Mouse (Mus musculus) cerebellum, postnatal 25 days (tissue): Measurements from ENCODE around the gene Eya2.
"Not testable (repeated sequence)": the region's sequence is repeated elsewhere in the genome, so short reads cannot be mapped to it uniquely, and the experiment has no call there.

ENCODE experiments used
- DNase-seq, 2 experiments: peaks; one replicate each; pipeline ENCODE4 v3.0.0; 2021; ENCODE audit warnings: mixed read lengths in 2 of 2

The Eya2 gene

DNA sequence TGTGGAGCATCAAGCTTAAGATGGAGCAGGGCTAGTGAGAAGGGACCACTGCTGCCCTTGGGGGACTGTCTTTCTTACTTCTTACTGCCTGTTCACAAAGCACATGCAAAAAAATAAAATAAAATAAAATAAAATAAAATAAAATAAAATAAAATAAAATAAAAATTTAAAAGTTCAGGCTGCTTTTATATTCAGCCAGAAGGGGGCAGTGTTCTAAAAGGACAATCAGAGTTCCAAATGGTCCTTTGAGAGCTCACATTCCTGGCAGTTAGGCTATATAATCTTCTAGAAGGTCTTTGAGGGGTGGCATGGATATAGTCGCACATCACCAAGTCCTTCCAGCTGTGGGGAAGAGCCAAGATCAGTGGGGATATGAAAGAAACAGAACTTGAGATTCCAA, 191.6 kb downstream of the Eya2 start:
- DNase-seq, result no peak

DNA sequence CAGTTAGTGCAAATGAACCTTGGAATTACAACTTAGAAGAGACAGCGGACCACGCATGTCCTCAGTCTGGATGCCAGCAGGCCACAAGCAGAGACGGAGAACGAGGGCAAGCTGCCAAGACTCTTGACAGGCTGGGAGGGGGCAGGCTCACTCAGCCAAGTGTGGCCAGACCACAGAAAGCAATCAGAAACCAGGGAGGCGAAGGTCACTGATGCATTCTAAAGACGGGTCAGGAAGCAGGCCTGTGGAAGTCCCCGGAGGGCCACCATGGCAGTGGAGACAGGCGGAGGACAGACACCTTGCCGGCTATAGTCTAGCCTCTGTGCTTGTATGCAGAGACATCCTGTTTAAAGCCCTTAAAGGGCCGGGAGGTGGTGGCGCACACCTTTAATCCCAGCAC, 193.2 kb downstream of the Eya2 start:
- peak; percentile 92 to 96 for DNase-seq

DNA sequence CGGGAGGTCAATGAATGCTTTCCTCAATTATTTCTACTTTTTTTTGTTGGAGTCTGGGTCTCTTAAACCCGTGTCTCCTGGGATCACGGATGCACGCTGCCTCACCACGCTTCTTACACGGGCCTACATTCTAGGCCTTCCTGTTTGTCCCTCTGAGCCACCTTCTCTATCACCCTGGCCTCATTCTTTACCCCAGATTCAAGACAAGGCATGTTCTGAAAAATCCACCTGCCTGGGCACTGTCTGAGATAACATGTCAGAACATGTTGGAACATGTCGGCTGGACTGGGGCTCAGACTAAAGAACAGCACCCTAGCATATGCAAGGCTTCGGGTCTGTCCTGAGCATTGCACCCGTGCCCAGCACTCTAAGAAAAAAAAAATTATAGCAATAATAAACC, 194.0 kb downstream of the Eya2 start:
- DNase-seq, result no peak

DNA sequence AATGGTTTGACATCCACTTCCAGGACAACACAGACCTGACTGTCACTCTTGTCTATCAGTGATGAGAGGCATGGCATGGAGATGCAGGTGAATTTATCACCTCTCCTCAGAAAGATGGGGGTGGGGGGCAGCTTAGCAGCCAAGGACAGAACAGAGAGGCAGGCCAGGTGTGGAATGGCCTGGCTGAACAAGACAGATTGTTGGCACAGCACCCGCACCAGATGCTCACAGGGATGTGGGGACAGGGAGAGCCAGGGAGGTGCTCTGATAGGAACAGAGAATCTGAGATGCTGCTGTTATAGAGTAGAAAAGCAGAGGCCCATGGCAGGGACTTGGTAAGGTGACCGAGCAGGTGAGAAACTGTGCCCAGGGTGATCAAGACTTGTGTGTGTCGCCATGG, 194.8 kb downstream of the Eya2 start:
- no peak for DNase-seq

DNA sequence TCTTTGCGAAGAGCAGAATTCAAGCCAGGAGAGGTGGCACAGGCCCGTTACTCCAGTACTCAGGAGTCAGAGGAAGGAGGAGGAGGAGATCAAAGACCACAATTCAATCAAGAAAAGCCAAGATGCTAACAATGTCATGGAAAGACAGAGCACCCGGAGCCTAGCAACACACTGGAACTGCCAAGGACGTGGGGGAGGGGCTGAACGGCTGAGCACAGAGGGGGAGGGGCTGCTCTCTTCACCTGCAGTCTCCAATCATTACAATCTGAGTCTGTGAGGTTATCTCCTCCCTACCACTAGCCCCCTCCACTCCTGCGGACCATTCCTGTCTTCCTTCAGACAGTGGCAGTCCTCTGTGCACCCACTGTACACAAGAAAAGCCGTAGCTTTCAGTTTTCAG, 196.2 kb downstream of the Eya2 start:
- DNase-seq, result peak in 1 of 2 experiments; percentile 44

DNA sequence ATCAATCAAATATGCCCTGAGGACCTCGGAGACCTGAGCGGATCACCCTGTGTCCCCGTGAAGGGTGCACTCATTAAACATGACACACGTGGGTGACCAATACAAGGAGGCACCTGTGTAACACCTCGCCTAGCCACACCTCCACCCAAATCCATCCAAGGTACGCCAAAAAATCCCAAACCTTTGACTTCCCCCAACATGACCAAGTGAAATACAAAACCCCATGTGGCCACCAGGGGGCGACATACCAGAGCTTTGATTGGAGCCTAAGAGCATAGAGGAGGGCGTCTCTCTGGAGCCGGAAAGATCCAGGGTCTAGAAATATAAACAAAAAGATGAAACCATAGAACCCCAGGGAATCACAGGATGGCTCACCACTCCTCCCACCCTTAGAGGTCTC, 196.8 kb downstream of the Eya2 start:
- DNase-seq, result peak; percentile 65 to 78

DNA sequence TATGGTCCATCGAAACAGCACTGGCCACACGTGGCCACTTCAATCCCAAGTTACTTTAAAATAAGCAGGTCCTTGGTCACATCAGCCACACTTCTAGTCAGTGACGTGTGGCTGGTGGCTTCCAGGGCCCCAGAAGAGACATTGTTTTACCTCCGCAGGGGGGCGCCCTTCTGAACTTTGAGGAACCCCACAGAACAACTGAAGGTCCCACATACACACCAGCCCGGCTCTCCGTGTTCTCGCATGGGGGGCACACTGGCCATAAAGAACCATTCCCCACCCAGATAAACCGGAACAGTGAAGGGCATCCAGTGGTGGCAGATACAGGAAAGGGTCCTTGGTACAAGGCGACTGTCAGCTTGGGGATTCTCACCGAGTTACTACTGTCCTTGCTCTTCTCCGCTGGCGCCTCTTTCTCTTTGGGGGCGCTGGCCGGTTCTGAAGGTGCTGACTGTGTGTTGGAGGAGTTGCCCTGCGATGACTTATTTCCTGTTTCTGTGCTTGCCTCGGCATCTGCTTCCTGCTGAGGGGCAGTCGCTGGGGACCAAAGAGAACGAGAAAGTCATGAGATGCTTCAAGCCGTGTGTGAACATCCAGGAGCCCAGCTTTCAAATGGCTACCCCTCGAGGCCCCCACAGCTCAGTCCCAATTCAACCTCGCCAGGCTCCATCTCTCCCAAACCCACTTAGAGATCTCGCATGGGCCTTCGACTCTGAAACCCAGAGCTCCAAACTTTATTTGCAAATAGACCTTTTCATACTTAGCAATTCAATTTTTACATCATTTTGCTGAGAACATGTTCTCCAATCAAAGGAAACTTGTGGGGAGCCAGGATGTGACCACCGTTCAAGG, 197.8 kb downstream of the Eya2 start:
- no peak for DNase-seq

DNA sequence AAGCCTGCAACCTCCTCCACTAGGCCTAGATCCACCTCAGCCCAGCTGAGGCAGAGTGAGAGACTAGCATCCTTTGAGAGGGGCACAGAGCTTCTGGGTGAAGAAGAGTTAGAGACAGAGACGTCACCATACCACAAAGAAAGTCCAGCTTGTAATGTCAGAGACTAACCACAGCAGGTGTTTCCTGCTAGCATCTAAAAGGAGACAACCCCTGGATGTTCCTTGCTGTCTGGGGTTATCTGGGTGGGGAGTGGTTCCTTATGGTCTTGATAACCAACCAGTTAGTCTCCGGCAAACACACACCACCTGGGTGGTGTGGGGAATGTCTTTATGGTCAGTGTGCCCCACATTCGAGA, 198.4 kb downstream of the Eya2 start:
- no peak for DNase-seq

DNA sequence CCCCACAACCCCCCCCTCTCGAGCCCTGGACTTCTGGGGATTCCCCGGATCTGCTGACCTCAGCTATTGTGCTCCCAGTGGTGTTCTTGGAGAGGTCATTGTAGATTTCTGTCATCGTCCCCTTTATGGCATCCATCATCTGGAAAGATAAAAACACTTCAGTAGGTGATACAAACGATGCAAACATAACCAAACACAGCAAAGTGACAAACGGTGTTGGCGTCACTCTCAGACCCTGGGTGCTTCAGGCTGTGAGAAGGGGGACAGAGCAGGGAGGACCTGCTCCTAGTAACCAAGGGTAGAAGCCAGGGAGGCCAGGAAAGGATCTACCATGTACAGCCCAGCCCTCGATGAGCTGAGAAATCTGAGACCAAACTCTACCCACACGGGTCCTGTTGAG, 203.0 kb downstream of the Eya2 start:
- DNase-seq, result no peak

DNA sequence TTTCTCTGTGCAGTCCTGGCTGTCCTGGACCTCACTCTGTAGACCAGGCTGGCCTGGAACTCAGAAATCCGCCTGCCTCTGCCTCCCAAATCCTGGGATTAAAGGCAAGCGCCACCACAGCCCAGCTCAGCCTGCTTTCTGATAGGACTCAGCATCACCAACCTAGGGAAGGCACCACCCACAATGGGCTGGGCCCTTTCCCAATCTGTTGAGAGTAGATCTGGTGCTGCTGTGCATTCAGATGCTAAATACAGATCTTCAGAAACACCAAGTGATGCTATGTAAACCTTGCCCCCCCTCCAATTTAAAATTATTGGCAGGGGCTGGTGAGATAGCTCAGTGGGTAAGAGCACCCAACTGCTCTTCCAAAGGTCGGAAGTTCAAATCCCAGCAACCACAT, 205.3 kb downstream of the Eya2 start:
- not testable (repeated sequence) for DNase-seq

DNA sequence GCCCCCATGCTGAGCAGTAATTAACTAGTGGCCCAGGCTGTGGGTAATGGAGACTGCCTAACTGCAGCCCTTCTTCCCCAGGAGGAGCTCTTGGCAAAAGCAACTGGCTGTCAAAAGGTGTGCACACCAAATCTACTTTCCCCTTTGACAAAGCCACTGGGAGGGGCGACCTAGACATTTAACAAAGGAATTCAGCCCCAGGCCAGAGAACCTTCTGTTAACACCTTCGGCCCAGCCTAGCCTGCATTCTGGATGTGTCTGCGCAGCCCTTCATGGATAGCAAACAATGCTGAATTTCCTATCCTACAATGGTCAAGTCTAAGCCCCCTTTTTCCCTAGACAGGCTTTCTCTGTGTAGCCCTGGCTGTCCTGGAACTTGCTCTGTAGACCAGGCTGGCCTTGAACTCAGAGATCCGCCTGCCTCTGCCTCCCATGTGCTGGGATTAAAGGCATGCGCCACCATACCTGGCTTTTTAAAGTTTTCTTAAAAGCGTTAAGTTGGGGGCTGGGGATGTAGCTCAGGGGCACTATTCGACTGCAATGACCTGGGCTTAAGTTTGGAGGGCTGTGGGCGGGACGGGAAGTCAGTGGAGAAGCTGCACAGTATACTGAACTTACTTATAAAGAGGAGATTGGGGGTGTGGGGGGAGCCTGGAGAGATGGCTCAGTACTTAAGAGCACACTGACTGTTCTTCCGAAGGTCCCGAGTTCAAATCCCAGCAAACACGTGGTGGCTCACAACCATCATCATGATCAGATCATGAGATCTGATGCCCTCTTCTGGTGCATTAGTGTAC, 213.5 kb downstream of the Eya2 start:
- no peak for DNase-seq

DNA sequence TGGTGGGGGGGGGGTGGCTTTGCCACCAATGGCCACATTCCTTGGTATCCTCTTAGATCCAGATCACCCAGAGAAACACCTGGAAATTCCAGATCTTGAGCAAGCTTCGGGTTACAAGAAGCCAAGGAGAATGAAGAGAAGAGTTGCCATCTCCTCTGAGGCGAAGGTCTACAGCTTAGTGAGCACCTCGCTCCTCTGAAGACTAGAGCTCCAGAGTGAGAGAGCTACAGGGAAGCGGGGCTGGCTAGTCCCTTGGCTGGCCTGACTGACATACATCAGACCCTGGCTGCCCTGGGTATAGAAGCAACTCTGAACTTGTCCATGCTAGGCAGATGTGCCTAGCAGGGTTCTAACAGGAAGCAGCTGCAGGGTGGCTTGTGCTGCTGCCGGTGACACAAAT, 214.3 kb downstream of the Eya2 start:
- no peak for DNase-seq

DNA sequence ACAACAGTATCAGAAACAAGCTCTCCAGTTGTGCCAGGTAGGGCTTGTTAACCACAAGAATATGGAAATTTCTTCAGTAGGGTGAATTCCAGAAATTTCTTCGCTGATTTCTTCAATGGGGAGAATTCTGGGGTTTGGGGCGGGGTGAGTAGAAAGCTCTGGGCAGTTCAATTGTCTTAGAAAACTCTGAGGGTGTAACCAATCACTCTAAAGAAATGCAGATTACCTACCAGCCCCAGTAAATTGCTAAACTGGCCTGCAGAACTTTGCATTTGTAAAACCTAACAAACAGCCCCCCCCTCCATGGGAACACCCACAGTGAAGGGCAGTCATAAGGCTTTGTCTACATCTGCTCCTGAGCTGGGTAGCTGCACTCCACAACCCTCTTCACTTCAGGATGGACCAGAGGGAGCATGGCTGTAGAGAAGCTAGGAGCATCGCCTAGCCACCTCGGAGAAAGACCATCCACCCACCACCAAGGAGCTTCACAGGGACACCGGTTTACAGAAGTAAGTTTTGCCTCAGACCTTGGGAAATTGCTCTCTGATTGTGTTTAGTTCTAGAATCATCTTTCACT, 215.2 kb downstream of the Eya2 start:
- no peak for DNase-seq

DNA sequence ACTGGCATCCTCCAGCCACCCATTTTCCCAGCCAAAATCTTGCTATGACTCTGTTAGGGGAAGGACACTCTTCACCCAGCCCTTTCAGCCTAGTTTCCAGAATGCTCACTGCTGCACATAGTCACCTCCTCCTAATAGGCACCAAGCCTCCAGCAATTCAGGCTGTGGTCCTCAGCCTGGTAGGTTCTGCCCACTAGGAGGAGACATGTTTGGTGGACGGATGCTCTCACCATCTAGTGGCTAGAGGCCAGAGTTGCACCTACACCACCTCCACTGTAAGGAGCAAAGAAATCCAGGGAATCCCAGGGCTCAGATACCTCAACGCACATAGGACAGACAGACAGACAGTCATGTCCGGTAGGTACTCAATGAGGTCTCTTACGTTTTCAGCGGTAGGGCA, 216.7 kb downstream of the Eya2 start:
- DNase-seq, result peak; percentile 60 to 81

DNA sequence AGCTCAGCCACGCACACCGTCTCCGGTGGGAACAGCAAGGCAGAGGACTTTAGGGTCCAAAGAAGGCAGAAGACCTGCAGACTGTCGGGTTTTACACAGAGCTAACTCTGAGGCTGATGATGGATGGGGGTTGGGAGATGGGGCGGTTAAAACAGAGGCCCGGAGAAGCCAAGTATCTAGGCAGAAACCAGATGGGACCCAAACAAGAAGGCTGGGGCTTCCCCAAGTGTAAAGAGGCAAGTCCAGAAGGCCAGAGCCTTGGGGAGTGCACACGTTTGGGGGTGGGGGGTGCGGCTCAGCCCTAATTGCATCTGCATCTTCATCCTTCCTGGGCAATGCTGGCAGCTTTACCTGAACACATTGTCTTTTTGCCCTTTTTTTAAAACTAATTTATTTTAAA, 218.1 kb downstream of the Eya2 start:
- DNase-seq, result no peak

DNA sequence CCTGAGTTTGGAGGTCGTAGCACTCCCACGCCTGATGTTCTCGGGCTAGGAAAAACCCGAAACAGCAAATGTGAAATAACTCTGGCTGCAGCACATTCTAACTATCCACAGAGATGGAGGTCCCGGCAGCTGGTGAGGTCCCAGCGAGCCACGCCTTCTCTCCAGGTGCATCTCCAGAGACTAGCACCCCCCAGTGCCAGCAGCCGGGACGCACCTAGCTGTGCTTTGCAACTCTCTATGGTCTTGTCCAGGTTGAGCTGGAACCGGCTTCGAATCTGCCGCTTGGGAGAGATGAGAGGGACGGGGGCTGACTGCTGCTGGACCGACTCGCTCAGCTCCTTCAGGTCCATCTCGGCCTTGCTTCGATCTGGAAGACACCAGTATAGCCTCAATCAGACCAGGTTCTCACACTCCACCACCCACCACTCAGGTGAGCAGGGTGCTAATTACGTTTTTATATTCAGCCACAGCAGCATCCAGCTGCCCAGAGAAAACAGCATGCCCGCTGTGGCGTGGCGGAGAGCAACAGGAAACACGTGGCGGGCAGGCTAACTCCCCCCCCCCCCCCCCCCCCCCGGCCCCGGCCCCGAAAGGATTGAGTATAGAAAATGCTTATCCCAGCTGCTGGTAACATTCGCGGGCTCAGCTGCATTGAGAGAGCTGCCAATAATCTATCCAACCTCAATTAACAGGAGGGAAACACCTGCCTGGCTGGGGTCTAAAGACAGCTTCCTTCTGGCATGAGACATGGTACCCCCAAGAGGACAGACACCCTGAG, 220.5 kb downstream of the Eya2 start:
- DNase-seq, result no peak

DNA sequence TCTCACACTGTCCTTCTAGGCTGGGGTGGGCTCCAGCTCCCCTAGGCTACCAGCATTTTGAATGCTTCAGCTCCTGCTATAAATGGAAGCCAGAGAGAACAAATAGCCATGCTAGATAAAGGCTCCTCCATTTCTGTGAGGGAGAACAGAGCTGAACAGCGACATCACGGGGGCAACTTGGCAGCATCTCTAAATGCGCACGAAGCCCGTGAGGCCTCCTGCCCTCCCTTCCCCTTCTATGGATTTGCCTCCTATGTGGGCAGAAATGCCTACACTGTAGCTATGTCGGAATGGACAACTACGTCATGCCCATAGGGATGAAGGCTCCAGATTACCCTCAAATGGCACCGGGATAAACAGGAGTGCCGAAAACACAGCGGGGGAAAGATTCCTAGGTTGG, 222.6 kb downstream of the Eya2 start:
- DNase-seq, result no peak

DNA sequence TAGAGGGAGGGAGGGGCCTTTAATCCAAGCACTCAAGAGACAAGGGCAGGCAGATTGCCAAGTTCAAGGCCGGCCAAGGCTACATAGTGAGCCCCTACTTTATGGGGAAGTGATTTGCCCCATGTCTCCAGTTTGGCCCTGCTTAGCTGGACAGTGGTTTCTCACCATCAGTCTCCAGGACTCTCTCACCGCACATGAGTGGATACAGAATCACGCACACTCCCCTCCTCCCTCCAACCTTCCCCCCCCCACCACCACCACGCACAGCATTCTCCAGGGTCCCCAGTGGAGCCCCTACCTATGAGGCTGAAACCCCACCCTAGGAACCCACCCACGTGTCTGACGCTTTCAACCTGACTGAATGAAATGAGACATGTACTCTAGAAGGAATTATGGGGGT, 223.7 kb downstream of the Eya2 start:
- no peak for DNase-seq

DNA sequence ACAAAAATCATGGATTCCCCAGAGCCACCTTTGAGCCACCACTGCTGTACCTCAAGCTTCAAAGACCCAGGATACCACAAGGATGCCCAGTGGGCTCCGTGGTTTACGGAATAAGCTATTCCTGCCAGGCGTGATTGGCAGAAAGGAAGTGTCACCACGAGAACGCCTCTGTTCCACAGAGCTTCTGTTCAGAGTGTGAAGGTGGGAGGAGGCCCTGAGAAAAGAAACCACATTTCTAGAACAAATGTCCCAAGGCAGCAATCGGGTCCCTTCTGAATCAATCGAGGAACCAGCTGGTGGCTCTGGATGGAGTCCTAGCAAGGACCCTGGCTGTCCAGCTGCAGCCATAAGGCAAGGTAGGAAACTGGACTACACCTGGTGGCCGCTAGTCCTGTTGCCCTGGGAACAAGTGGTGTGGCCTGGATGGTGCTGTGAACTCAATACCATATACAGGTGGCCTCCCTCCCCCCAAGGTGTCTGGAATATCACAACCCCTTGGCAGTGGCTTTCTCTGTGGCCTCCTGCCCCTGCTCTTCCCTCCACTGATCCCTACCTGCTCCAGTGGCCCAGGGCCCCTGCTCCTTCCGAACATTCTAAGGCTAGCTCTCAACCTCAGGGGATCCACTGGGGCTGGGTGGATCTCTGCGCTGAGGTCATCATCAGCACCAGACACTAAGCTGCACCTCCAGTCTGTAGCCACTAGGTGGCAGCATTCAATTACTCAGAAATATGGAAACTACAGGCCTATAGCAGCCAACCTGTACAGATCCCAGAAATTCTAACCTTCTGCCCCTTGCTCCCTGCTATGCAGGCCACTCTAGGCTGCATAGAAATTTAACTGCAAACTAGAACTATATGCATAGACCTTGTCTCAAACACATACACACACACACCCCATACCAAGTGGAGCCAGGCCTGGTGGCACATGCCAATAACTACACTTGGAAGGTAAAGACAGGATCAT, 224.4 kb downstream of the Eya2 start:
- peak; percentile 78 to 79 for DNase-seq

DNA sequence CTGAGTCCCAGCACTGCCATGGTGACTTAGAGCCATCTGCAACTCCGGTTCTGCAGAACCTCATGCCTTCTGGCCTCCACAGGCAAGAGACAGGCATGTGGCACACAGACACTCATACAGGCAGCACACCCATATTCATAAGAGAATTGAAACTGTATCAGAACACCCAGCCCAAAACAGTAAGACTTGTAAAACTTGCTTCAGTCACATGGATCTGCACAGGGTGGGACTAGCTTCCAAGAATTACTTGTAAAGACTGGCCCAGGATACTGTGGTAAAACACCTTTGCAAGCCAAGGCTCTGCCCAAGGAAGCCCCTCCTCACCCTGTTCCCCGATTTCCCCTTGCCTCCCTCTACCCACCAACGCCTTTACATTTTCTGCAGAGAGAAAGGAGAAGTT, 225.2 kb downstream of the Eya2 start:
- DNase-seq, result no peak

DNA sequence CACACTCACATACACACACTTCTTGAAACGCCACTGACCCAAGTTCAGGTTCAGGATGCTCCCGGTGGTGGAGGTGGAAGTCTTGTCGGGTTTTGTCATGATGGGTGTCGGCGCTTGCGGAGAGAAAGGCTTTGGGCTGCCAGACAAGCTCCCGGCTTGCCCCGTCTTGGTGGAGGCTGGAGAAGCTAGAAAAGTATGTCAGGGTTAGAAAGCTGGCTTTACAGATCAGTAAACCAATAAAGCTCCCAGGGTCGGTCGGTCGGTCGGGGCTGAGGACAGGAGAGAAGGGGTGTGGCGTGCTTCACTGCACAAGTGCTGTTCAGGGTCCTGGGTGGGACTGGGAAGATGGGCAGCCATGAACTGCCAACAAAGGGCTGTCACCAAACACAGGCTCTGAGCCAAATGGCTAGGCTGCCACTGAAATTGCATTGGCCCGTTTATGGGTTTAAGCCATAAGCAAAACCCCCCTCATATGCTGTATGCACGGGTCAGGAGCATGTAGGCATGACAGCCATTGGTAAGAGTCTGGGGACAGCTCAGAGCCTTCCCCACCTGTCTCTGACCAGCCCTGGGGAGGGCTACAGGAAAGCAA, 225.8 kb downstream of the Eya2 start:
- DNase-seq, result no peak
